ENCODE assay signal across 8 mouse cellular contexts in genomic region chr17:35822964-35823937, GRCm38 (mm10). TPM values are rescaled to one million over a fixed set of nuclear protein-coding genes. Genes with fewer than 3 reads are reported as not detected.
A peak's percentile ranks its signal among the peaks of the same experiment; 100 is the strongest.
DNase-seq lines count a peak whose midpoint lies in the region; ATAC-seq lines count a peak whose summit lies in the region.

TSS of gene Flot1 (plus strand) at chr17:35823230.

- H3K27me3 ChIP-seq in heart, embryonic 13.5 days (replicated peaks) = no peaks in the 10 kb centered on the region
- H3K27me3 ChIP-seq in liver, embryonic 16.5 days (ENCODE audit: control insufficient read depth, insufficient read depth, low read depth, low read length) = no peaks in the 10 kb centered on the region
- H3K27me3 ChIP-seq in neural tube, embryonic 13.5 days = peaks cover 20% of the 10 kb centered on the region

- peaks cover 2% of the 10 kb centered on the region; the same call in 1 of the 2 replicates for H3K4me1 ChIP-seq in brown adipose tissue, adult 24 weeks (ENCODE audit: control insufficient read depth, insufficient read depth, insufficient read length, low read length)
- peaks cover 28% of the 10 kb centered on the region for H3K4me1 ChIP-seq in heart, embryonic 13.5 days
- peaks cover 47% of the 10 kb centered on the region for H3K4me1 ChIP-seq in liver, embryonic 16.5 days (ENCODE audit: control insufficient read depth, low read depth, low read length)
- peaks cover 33% of the 10 kb centered on the region for H3K4me1 ChIP-seq in neural tube, embryonic 13.5 days (replicated peaks)

- peak; percentile 76 for ATAC-seq in heart, embryonic 13.5 days (ENCODE audit: extremely low read depth, insufficient number of reproducible peaks, low FRiP score, low TSS enrichment)
- ATAC-seq in liver, embryonic 16.5 days (ENCODE audit: low read depth) = peak; percentile 80
- peak; percentile 90 for ATAC-seq in neural tube, embryonic 13.5 days (ENCODE audit: low read depth)

- peak within 1 kb of the TSS; percentile 94 for H3K9ac ChIP-seq in heart, embryonic 13.5 days
- peak within 1 kb of the TSS; percentile 85 for H3K9ac ChIP-seq in liver, embryonic 16.5 days (ENCODE audit: low read depth, low read length)
- H3K9ac ChIP-seq in neural tube, embryonic 13.5 days = peak within 1 kb of the TSS; percentile 80

- H3K4me3 ChIP-seq in brown adipose tissue, adult 24 weeks (ENCODE audit: insufficient read depth, low read depth, low read length) = peak within 1 kb of the TSS; percentile 86
- H3K4me3 ChIP-seq in heart, embryonic 13.5 days = peak within 1 kb of the TSS; percentile 87
- H3K4me3 ChIP-seq in liver, embryonic 16.5 days (ENCODE audit: low read depth, low read length) = peak within 1 kb of the TSS; percentile 84
- H3K4me3 ChIP-seq in neural tube, embryonic 13.5 days = peak within 1 kb of the TSS; percentile 65

- peak within 1 kb of the TSS; percentile 90 for H3K27ac ChIP-seq in brown adipose tissue, adult 24 weeks (replicated peaks; ENCODE audit: low read depth, low read length)
- peak within 1 kb of the TSS; percentile 91 for H3K27ac ChIP-seq in heart, embryonic 13.5 days (replicated peaks)
- H3K27ac ChIP-seq in liver, embryonic 16.5 days (ENCODE audit: low read length) = peak within 1 kb of the TSS; percentile 96
- peak within 1 kb of the TSS; percentile 81 for H3K27ac ChIP-seq in neural tube, embryonic 13.5 days (replicated peaks)

- no peaks in the 10 kb centered on the region for H3K9me3 ChIP-seq in heart, embryonic 13.5 days
- no peaks in the 10 kb centered on the region for H3K9me3 ChIP-seq in liver, embryonic 16.5 days (replicated peaks; ENCODE audit: control insufficient read depth, low read length)
- no peaks in the 10 kb centered on the region for H3K9me3 ChIP-seq in neural tube, embryonic 13.5 days

- peak within 1 kb of the TSS; percentile 88 for H3K4me2 ChIP-seq in heart, embryonic 13.5 days
- peak within 1 kb of the TSS; percentile 96 for H3K4me2 ChIP-seq in liver, embryonic 16.5 days (ENCODE audit: low read depth, low read length)
- peak within 1 kb of the TSS; percentile 88 for H3K4me2 ChIP-seq in neural tube, embryonic 13.5 days

- H3K36me3 ChIP-seq in heart, embryonic 13.5 days = peaks cover 38% of the 10 kb centered on the region
- peaks cover 12% of the 10 kb centered on the region for H3K36me3 ChIP-seq in liver, embryonic 16.5 days (ENCODE audit: control insufficient read depth, insufficient read depth)
- H3K36me3 ChIP-seq in neural tube, embryonic 13.5 days = peaks cover 37% of the 10 kb centered on the region

- DNase-seq in CD8-positive naive resting alpha-beta T cell, adult 2 months (ENCODE audit: low read depth in 2 of 2, low spot score in 2 of 2) = peak; percentile 66 to 67
- DNase-seq in fibroblast of lung, adult 2 months (ENCODE audit: low read depth) = peak; percentile 84
- peak; percentile 95 for DNase-seq in kidney, postnatal 10 days
- peak; percentile 93 for DNase-seq in testis, postnatal 10 days (ENCODE audit: low spot score)

- under 1% methylated on average over 44 of the region's 47 CpGs for WGBS in heart, embryonic 13.5 days
- WGBS in liver, embryonic 16.5 days (ENCODE audit: insufficient replicate concordance) = under 1% methylated on average over 42 of the region's 47 CpGs
- WGBS in neural tube, embryonic 13.5 days = under 1% methylated on average over 35 of the region's 47 CpGs

RNA-seq across cellular contexts. Expression of gene Flot1, which starts in this region (rescaled TPM):
- polyA plus RNA-seq in brown adipose tissue, adult 24 weeks (2012; ENCODE audit: insufficient read depth, insufficient read length, missing spikeins) = 38.1 and 61.2 TPM in 2 replicates
- polyA plus RNA-seq in heart, embryonic 13.5 days (2015; fragmentation: Nextera tagmentation; extraction: Ambion mirVana) = 81.1 and 99.0 TPM in 2 replicates
- polyA plus RNA-seq in liver, embryonic 16.5 days (2015; fragmentation: Nextera tagmentation; extraction: Ambion mirVana) = 32.7 and 33.6 TPM in 2 replicates
- 93.6 and 96.5 TPM in 2 replicates for polyA plus RNA-seq in neural tube, embryonic 13.5 days (2015; fragmentation: Nextera tagmentation; extraction: Ambion mirVana)

Comparison
In these comparisons a context has a peak if more than half of its experiments do, and no peak if none do; other contexts are left out.
1. Peak in every context shown above with its lines: DNase-seq, ATAC-seq, H3K4me3 ChIP-seq and H3K27ac ChIP-seq.